Mouse (Mus musculus) kidney, adult 2 months (tissue): Measurements from ENCODE around the gene Ehd1.

ENCODE experiments used
- CTCF ChIP-seq: fragments of 200-500 bp; conservative IDR thresholded peaks from 2 replicates; pipeline ENCODE4 v1.5.1; 2011; ENCODE audit warnings: low read depth, mild to moderate bottlenecking, control low read depth, low read length, moderate library complexity, mixed read lengths; ENCODE audit not compliant: insufficient read depth, insufficient read length
- POLR2A ChIP-seq: fragments of 200-500 bp; IDR thresholded peaks from one replicate; pipeline ENCODE4 v1.6.1; 2011; ENCODE audit warnings: low read depth, low read length, control low read depth

- TF ChIP-seq POLR2A (no peak), CTCF (no peak)
These were observed 3.8 kb upstream of the Ehd1 start for GRCm38 (mm10) chr19:6272738-6273137.
